Mouse (Mus musculus) C2C12 (cell line): ENCODE measurements around the gene Lonp2. TPM values are rescaled to one million over a fixed set of nuclear protein-coding genes. Genes with fewer than 3 reads are reported as not detected.

Experiments
- H3K27me3 ChIP-seq: one replicate; pipeline ENCODE4 v1.6.1; 2011; ENCODE audit not compliant: control insufficient read depth, insufficient read depth, insufficient read length
- H3K36me3 ChIP-seq: one replicate; pipeline ENCODE4 v1.6.1; 2011; ENCODE audit not compliant: control insufficient read depth, insufficient read depth
- H3K4me3 ChIP-seq: one replicate; pipeline ENCODE4 v1.5.1; 2011; ENCODE audit warnings: mild to moderate bottlenecking, control low read depth; ENCODE audit not compliant: poor library complexity, insufficient read depth, severe bottlenecking
- H3K79me2 ChIP-seq: one replicate; pipeline ENCODE4 v1.6.1; 2011; ENCODE audit not compliant: control insufficient read depth, insufficient read depth
- H3K79me3 ChIP-seq: one replicate; pipeline ENCODE4 v1.6.1; 2011; ENCODE audit warnings: low read depth, control low read depth
- H3ac ChIP-seq: one replicate; pipeline ENCODE3; 2011; ENCODE audit warnings: low read depth; ENCODE audit not compliant: control insufficient read depth, insufficient read length
- CEBPB ChIP-seq: IDR thresholded peaks from one replicate; pipeline ENCODE4 v1.6.1; 2011; ENCODE audit warnings: low read depth, mild to moderate bottlenecking, control low read depth, moderate library complexity
- CTCF ChIP-seq: IDR thresholded peaks from one replicate; pipeline ENCODE4 v1.5.1; 2011; ENCODE audit not compliant: control insufficient read depth, insufficient read depth, insufficient read length
- FOSL1 ChIP-seq: IDR thresholded peaks from one replicate; pipeline ENCODE4 v1.8.0; 2011; ENCODE audit warnings: mild to moderate bottlenecking, low read length; ENCODE audit not compliant: poor library complexity, insufficient read depth, severe bottlenecking
- MAX ChIP-seq: IDR thresholded peaks from one replicate; pipeline ENCODE4 v1.6.1; 2011; ENCODE audit warnings: mild to moderate bottlenecking, control low read depth
- MYOD1 ChIP-seq: IDR thresholded peaks from one replicate; pipeline ENCODE4 v1.6.1; 2011; ENCODE audit warnings: low read depth; ENCODE audit not compliant: control insufficient read depth, insufficient read length
- MYOG ChIP-seq: IDR thresholded peaks from one replicate; pipeline ENCODE4 v1.6.1; 2011; ENCODE audit not compliant: control insufficient read depth, insufficient read length; ENCODE audit errors: extremely low read depth
- USF1 ChIP-seq: IDR thresholded peaks from one replicate; pipeline ENCODE4 v1.6.1; 2011; ENCODE audit warnings: low read depth, mild to moderate bottlenecking, control low read depth, moderate library complexity
- polyA plus RNA-seq: library from polyadenylated mRNA; unstranded; fragments of >200 nt; fragmentation: generic; extraction: Trizol; gene quantifications from one replicate; pipeline ENCODE4 v1.2.1, GENCODE M21; 2012; ENCODE audit warnings: missing spikeins

Gene Lonp2
- polyA plus RNA-seq, 1 experiment = 14.4 TPM

GRCm38 (mm10) chr8:86585118-86585517 is 38.7 kb upstream of the Lonp2 start:
- Histone ChIP-seq H3K79me3 (no peaks in the 10 kb centered on the region), H3K4me3 (no peak overlapping the region), H3ac (no peak overlapping the region), H3K79me2 (no peaks in the 10 kb centered on the region), H3K36me3 (no peaks in the 10 kb centered on the region), H3K27me3 (peaks cover 7% of the 10 kb centered on the region)
- TF ChIP-seq MAX = no peak
- peak; percentile 42 for TF ChIP-seq CTCF

- Histone ChIP-seq H3K27me3 (peaks cover 7% of the 10 kb centered on the region), H3K79me3 (no peaks in the 10 kb centered on the region), H3K36me3 (no peaks in the 10 kb centered on the region), H3ac (peak overlapping the region; percentile 30), H3K4me3 (no peak overlapping the region), H3K79me2 (no peaks in the 10 kb centered on the region)
- no peak for TF ChIP-seq FOSL1
- TF ChIP-seq MYOD1 = no peak
- peak; percentile 76 for TF ChIP-seq CTCF
Observed at GRCm38 (mm10) chr8:86585532-86585931, 38.3 kb upstream of the Lonp2 start.

GRCm38 (mm10) chr8:86586058-86586457 is 37.8 kb upstream of the Lonp2 start:
- TF ChIP-seq MYOD1 (no peak), CEBPB (no peak), MYOG (no peak), FOSL1 (no peak), CTCF (no peak), USF1 (no peak), MAX (no peak)

DNA sequence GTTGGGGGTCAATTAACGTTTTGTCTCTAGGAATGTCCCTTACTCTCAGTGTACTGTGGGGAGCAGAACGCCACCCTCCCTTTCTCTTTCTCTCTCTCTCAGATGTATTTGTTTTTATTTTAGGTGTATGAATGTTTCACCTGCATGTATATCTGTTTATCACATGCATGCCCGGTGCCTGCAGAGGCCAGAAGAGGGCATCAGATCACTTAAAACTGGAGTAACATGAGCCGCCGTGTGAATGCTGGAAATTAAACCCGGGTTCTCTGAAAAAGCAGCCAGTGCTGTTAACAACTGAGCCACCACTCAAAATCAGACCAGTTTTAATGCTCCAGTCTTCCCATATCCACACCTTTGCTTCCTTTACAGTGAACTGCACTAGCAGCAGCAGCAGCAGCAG is 37.2 kb upstream of the Lonp2 start:
- Histone ChIP-seq H3K4me3 (no peak overlapping the region), H3K36me3 (no peaks in the 10 kb centered on the region), H3ac (no peak overlapping the region), H3K79me3 (no peaks in the 10 kb centered on the region), H3K79me2 (no peaks in the 10 kb centered on the region), H3K27me3 (peaks cover 7% of the 10 kb centered on the region)
- no peak for TF ChIP-seq CTCF
- TF ChIP-seq MAX = no peak
- TF ChIP-seq MYOD1 = no peak
- TF ChIP-seq FOSL1 = no peak
- TF ChIP-seq MYOG = no peak
- no peak for TF ChIP-seq CEBPB
- TF ChIP-seq USF1 = no peak

More at GRCm38 (mm10) chr8:86586058-86586457, 37.8 kb upstream of the Lonp2 start:
- no peaks in the 10 kb centered on the region for H3K79me2 ChIP-seq
- H3K27me3 ChIP-seq = peaks cover 7% of the 10 kb centered on the region
- no peaks in the 10 kb centered on the region for H3K79me3 ChIP-seq
- H3ac ChIP-seq = no peak overlapping the region
- no peak overlapping the region for H3K4me3 ChIP-seq
- H3K36me3 ChIP-seq = no peaks in the 10 kb centered on the region

DNA sequence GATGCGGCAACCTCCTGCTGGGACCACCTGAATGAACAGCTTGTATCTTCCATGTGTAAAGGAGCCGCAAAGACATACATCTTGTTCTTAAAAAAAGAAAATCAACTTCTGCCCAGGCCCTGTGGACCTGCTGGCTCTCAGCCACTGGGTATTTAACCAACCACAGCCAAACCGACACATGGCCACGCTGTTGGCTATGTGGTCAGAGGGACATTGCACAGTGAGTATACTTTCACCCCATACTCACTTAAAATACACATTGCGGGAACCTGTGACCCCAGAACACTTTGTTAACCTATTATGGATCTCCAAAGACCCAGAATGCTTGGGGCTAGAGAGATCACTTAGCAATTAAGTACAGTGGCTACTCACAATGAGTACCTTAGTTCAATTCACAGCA is 35.5 kb upstream of the Lonp2 start:
- H3ac ChIP-seq = no peak overlapping the region
- H3K36me3 ChIP-seq = no peaks in the 10 kb centered on the region
- no peaks in the 10 kb centered on the region for H3K79me3 ChIP-seq
- H3K4me3 ChIP-seq = no peak overlapping the region
- H3K27me3 ChIP-seq = peaks cover 7% of the 10 kb centered on the region
- no peaks in the 10 kb centered on the region for H3K79me2 ChIP-seq
- TF ChIP-seq MAX (no peak), CTCF (no peak), CEBPB (no peak), USF1 (no peak), MYOG (no peak), FOSL1 (no peak), MYOD1 (no peak)

- Histone ChIP-seq H3K79me3 (no peaks in the 10 kb centered on the region), H3K79me2 (no peaks in the 10 kb centered on the region), H3K36me3 (no peaks in the 10 kb centered on the region), H3K27me3 (peaks cover 21% of the 10 kb centered on the region), H3K4me3 (no peak overlapping the region), H3ac (no peak overlapping the region)
- TF ChIP-seq MYOG (no peak), USF1 (no peak), MYOD1 (no peak), CTCF (no peak), CEBPB (no peak), FOSL1 (no peak), MAX (no peak)
Observed at GRCm38 (mm10) chr8:86593099-86593498, 30.7 kb upstream of the Lonp2 start.
